Mouse (Mus musculus) heart, embryonic 12.5 days (tissue): Measurements from ENCODE around the gene Kcnk3. TPM values are rescaled to one million over a fixed set of nuclear protein-coding genes. Genes with fewer than 3 reads are reported as not detected.
A peak's percentile ranks its signal among the peaks of the same experiment; 100 is the strongest.

Source experiments
- ATAC-seq: fragments of 200-750 bp; cut with Nextera tagmentation; 2 replicates; pipeline ENCODE4 v1.8.0; 2017; ENCODE audit warnings: moderate TSS enrichment, moderate library complexity; ENCODE audit not compliant: insufficient number of reproducible peaks, low FRiP score
- H3K27ac ChIP-seq: fragments of 300-500 bp; sonication (generic); 2 replicates; pipeline ENCODE4 v1.5.1; 2016; ENCODE audit warnings: mild to moderate bottlenecking, moderate library complexity; ENCODE audit not compliant: poor library complexity, severe bottlenecking
- H3K27me3 ChIP-seq: fragments of 300-500 bp; sonication (generic); replicated peaks from 2 replicates; pipeline ENCODE4 v1.6.1; 2016; ENCODE audit warnings: mild to moderate bottlenecking, moderate library complexity
- H3K36me3 ChIP-seq: fragments of 300-500 bp; sonication (generic); 2 replicates; pipeline ENCODE4 v1.6.1; 2016; ENCODE audit warnings: mild to moderate bottlenecking, moderate library complexity
- H3K4me1 ChIP-seq: fragments of 300-500 bp; sonication (generic); replicated peaks from 2 replicates; pipeline ENCODE4 v1.6.1; 2016; ENCODE audit warnings: mild to moderate bottlenecking
- H3K4me2 ChIP-seq: fragments of 300-500 bp; sonication (generic); 2 replicates; pipeline ENCODE4 v1.6.1; 2016; ENCODE audit warnings: mild to moderate bottlenecking, moderate library complexity
- H3K4me3 ChIP-seq: fragments of 300-500 bp; sonication (generic); 2 replicates; pipeline ENCODE4 v1.5.1; 2016; ENCODE audit warnings: mild to moderate bottlenecking
- H3K9ac ChIP-seq: fragments of 300-500 bp; sonication (generic); 2 replicates; pipeline ENCODE4 v1.6.1; 2016; ENCODE audit warnings: mild to moderate bottlenecking, moderate library complexity
- H3K9me3 ChIP-seq: fragments of 300-500 bp; sonication (generic); replicated peaks from 2 replicates; pipeline ENCODE4 v1.6.1; 2016; ENCODE audit warnings: mild to moderate bottlenecking, moderate library complexity
- WGBS: fragments of 180-500 bp; shearing (Covaris S2); methylation state at CpG from one replicate; pipeline ENCODE4 v1.1.7; 2016; 5-methylcytosine and 5-hydroxymethylcytosine counted together
- polyA plus RNA-seq: library from polyadenylated mRNA; unstranded; fragments of >200 nt; fragmentation: Nextera tagmentation; extraction: Ambion mirVana; gene quantifications from 2 replicates; pipeline ENCODE4 v1.2.1, GENCODE M21; 2016

The Kcnk3 gene
- polyA plus RNA-seq, 1 experiment from 2014 or later: 45.1 TPM

- Histone ChIP-seq H3K4me3 (no peak overlapping the region), H3K9me3 (no peaks in the 10 kb centered on the region), H3K27ac (peak overlapping the region; percentile 53; the same call in 1 of the 2 replicates), H3K4me2 (no peak overlapping the region; the same call in 1 of the 2 replicates), H3K27me3 (no peaks in the 10 kb centered on the region), H3K4me1 (peaks cover 56% of the 10 kb centered on the region), H3K36me3 (no peaks in the 10 kb centered on the region; the same call in 1 of the 2 replicates), H3K9ac (0 out of 2 replicates have a peak overlapping the region, but pooled peaks have one; percentile 16)
- peak; percentile 10; the same call in 1 of the 2 replicates for ATAC-seq
- 4% methylated on average over 4 of the region's 4 CpGs for WGBS
Observed at GRCm38 (mm10) chr5:30601397-30601796, 13.4 kb downstream of the Kcnk3 start.

- Histone ChIP-seq H3K4me1 (peaks cover 64% of the 10 kb centered on the region), H3K27ac (peak overlapping the region; percentile 88)
- 72% methylated on average over 3 of the region's 3 CpGs for WGBS
Observed at GRCm38 (mm10) chr5:30603255-30603654, 15.3 kb downstream of the Kcnk3 start.

GRCm38 (mm10) chr5:30603926-30604325 lies 16.0 kb downstream of the Kcnk3 start:
- no peaks in the 10 kb centered on the region for H3K36me3 ChIP-seq
- no peaks in the 10 kb centered on the region for H3K27me3 ChIP-seq
- ATAC-seq: no peak
- H3K9me3 ChIP-seq: no peaks in the 10 kb centered on the region
- no peak overlapping the region for H3K4me2 ChIP-seq
- peak overlapping the region; percentile 88 for H3K27ac ChIP-seq
- no peak overlapping the region for H3K9ac ChIP-seq
- 59% methylated on average over 4 of the region's 4 CpGs for WGBS
- peaks cover 64% of the 10 kb centered on the region for H3K4me1 ChIP-seq
- H3K4me3 ChIP-seq: no peak overlapping the region

More at GRCm38 (mm10) chr5:30603255-30603654, 15.3 kb downstream of the Kcnk3 start:
- no peak for ATAC-seq
- no peaks in the 10 kb centered on the region for H3K27me3 ChIP-seq
- H3K4me2 ChIP-seq: no peak overlapping the region
- no peaks in the 10 kb centered on the region for H3K36me3 ChIP-seq
- no peaks in the 10 kb centered on the region for H3K9me3 ChIP-seq
- H3K4me3 ChIP-seq: no peak overlapping the region
- no peak overlapping the region for H3K9ac ChIP-seq

- no peaks in the 10 kb centered on the region for H3K36me3 ChIP-seq
- peaks cover 64% of the 10 kb centered on the region for H3K4me1 ChIP-seq
- 48% methylated on average over 8 of the region's 8 CpGs for WGBS
- H3K9ac ChIP-seq: peak overlapping the region; percentile 36; the same call in 1 of the 2 replicates
- no peak; the same call in 1 of the 2 replicates for ATAC-seq
- peak overlapping the region; percentile 88 for H3K27ac ChIP-seq
- H3K4me2 ChIP-seq: no peak overlapping the region
- no peak overlapping the region for H3K4me3 ChIP-seq
- no peaks in the 10 kb centered on the region for H3K9me3 ChIP-seq
- no peaks in the 10 kb centered on the region for H3K27me3 ChIP-seq
Observed at GRCm38 (mm10) chr5:30604769-30605188, 16.8 kb downstream of the Kcnk3 start.

- peaks cover 66% of the 10 kb centered on the region for H3K4me1 ChIP-seq
- no peak overlapping the region for H3K9ac ChIP-seq
Observed at GRCm38 (mm10) chr5:30605649-30606048, 17.7 kb downstream of the Kcnk3 start.

GRCm38 (mm10) chr5:30606424-30607073 lies 18.6 kb downstream of the Kcnk3 start:
- peak overlapping the region; percentile 27; the same call in 1 of the 2 replicates for H3K27ac ChIP-seq
- H3K9ac ChIP-seq: no peak overlapping the region
- 68% methylated on average over 16 of the region's 16 CpGs for WGBS
- H3K4me3 ChIP-seq: no peak overlapping the region
- ATAC-seq: no peak
- H3K4me2 ChIP-seq: no peak overlapping the region
- H3K36me3 ChIP-seq: no peaks in the 10 kb centered on the region
- H3K4me1 ChIP-seq: peaks cover 66% of the 10 kb centered on the region
- no peaks in the 10 kb centered on the region for H3K27me3 ChIP-seq
- no peaks in the 10 kb centered on the region for H3K9me3 ChIP-seq

More at GRCm38 (mm10) chr5:30605649-30606048, 17.7 kb downstream of the Kcnk3 start:
- Histone ChIP-seq H3K27me3 (no peaks in the 10 kb centered on the region), H3K4me2 (no peak overlapping the region), H3K27ac (peak overlapping the region; percentile 88), H3K36me3 (no peaks in the 10 kb centered on the region), H3K4me3 (no peak overlapping the region), H3K9me3 (no peaks in the 10 kb centered on the region)
- no peak for ATAC-seq
- 72% methylated on average over 6 of the region's 6 CpGs for WGBS

GRCm38 (mm10) chr5:30609094-30609493 lies 21.1 kb downstream of the Kcnk3 start:
- H3K4me1 ChIP-seq: peaks cover 56% of the 10 kb centered on the region
- no peak overlapping the region for H3K27ac ChIP-seq
- H3K9ac ChIP-seq: no peak overlapping the region
- WGBS: 87% methylated on average over 7 of the region's 7 CpGs
- H3K36me3 ChIP-seq: no peaks in the 10 kb centered on the region
- ATAC-seq: no peak
- H3K4me2 ChIP-seq: no peak overlapping the region
- H3K27me3 ChIP-seq: no peaks in the 10 kb centered on the region
- H3K4me3 ChIP-seq: no peak overlapping the region
- H3K9me3 ChIP-seq: no peaks in the 10 kb centered on the region

GRCm38 (mm10) chr5:30609918-30610645 lies 22.1 kb downstream of the Kcnk3 start:
- Histone ChIP-seq H3K27ac (no peak overlapping the region), H3K4me2 (no peak overlapping the region), H3K9ac (no peak overlapping the region), H3K27me3 (no peaks in the 10 kb centered on the region), H3K4me3 (no peak overlapping the region), H3K4me1 (peaks cover 56% of the 10 kb centered on the region), H3K9me3 (no peaks in the 10 kb centered on the region), H3K36me3 (no peaks in the 10 kb centered on the region)
- 77% methylated on average over 8 of the region's 8 CpGs for WGBS
- no peak for ATAC-seq

- Histone ChIP-seq H3K4me2 (no peak overlapping the region), H3K4me1 (peaks cover 56% of the 10 kb centered on the region), H3K27me3 (no peaks in the 10 kb centered on the region), H3K4me3 (no peak overlapping the region), H3K9me3 (no peaks in the 10 kb centered on the region), H3K27ac (peak overlapping the region; percentile 32; the same call in 1 of the 2 replicates), H3K36me3 (no peaks in the 10 kb centered on the region), H3K9ac (no peak overlapping the region)
- no peak for ATAC-seq
- WGBS: 45% methylated on average over 1 of the region's 1 CpGs
Observed at GRCm38 (mm10) chr5:30611091-30611490, 23.1 kb downstream of the Kcnk3 start.

- no peak overlapping the region for H3K4me2 ChIP-seq
- no peak for ATAC-seq
- H3K4me1 ChIP-seq: peaks cover 56% of the 10 kb centered on the region
- no peaks in the 10 kb centered on the region for H3K36me3 ChIP-seq
- no peak overlapping the region for H3K27ac ChIP-seq
- no peaks in the 10 kb centered on the region for H3K9me3 ChIP-seq
- H3K27me3 ChIP-seq: no peaks in the 10 kb centered on the region
- WGBS: 44% methylated on average over 3 of the region's 3 CpGs
- no peak overlapping the region for H3K4me3 ChIP-seq
- no peak overlapping the region for H3K9ac ChIP-seq
Observed at GRCm38 (mm10) chr5:30611689-30612088, 23.7 kb downstream of the Kcnk3 start.

GRCm38 (mm10) chr5:30612575-30612974 lies 24.6 kb downstream of the Kcnk3 start:
- no peak overlapping the region for H3K4me3 ChIP-seq
- no peaks in the 10 kb centered on the region for H3K9me3 ChIP-seq
- no peak overlapping the region for H3K4me2 ChIP-seq
- H3K36me3 ChIP-seq: no peaks in the 10 kb centered on the region
- WGBS: 92% methylated on average over 4 of the region's 4 CpGs
- H3K4me1 ChIP-seq: peaks cover 58% of the 10 kb centered on the region
- H3K9ac ChIP-seq: no peak overlapping the region
- ATAC-seq: no peak
- no peak overlapping the region for H3K27ac ChIP-seq
- H3K27me3 ChIP-seq: no peaks in the 10 kb centered on the region
